Mouse (Mus musculus): ENCODE measurements around the gene Myl6. TPM values are rescaled to one million over a fixed set of nuclear protein-coding genes. Genes with fewer than 3 reads are reported as not detected.
A peak's percentile ranks its signal among the peaks of the same experiment; 100 is the strongest.
"Not testable (repeated sequence)": the region's sequence is repeated elsewhere in the genome, so short reads cannot be mapped to it uniquely, and the experiment has no call there.

Gene Myl6
- total RNA-seq, 2 experiments from 2014 or later, result 155 to 171 TPM

DNA sequence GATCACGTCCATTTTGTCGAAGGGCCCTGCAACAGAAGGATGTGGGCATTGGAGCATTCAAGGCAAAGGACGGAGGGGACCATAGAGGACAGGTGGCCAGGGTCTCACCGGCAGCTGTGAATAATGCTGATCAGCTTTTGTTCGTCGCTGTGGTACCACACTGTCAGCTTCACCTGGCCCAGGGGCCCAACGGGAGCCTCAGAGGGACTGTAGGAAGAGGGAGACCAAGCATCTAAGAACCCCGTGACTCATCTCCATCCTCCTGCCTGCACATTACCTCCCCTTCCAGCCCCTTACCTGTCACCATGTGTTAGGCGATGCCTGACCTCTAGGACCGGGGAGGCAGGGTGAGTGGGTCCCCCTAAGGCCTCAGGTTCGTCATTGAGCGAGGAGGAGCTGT lies 17.8 kb upstream of the Myl6 start:
- no peak for DNase-seq
- intact Hi-C loops (cut with DNase I), result no loop called here

DNA sequence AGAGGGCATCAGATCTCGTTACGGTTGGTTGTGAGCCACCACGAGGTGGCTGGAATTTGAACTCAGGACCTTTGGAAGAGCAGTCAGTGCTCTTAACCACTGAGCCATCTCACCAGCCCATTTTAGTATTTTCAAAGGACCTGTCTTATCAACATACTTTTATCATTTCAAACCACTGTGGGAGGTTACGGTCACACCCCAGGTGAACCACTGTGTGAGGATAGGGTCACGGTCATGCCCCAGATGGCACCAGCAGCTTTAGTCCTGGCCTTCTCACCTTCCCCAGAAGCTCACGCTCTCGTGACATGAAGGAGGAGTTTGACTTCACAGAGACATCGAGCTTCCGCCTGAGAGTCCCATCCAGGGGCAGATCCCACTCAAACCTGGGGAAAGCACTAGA lies 17.2 kb upstream of the Myl6 start:
- no peak for DNase-seq

DNA sequence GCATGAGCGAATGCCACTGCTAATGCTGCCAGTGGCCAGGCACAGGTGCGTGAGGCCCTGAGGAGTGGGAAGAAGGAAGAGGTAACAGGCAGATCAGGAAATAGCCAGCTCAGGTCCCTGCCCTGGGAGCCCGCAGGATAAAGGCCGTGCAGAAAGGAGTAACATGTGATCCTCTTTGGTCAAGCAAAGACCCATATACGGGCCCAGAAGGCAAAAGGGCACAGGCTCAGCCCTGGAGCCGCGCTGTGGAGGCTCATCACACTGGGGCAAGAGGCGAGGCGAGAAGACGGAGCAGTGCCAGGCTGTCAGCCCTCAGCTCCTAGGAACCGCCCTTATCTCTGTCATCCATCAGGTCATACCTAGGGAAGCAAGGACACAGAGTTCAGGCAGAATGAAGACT lies 16.4 kb upstream of the Myl6 start:
- intact Hi-C loops (cut with DNase I), result no loop called here
- DNase-seq, result no peak

More for the DNA sequence above, 17.2 kb upstream of the Myl6 start:
- intact Hi-C loops (cut with DNase I), result no loop called here

DNA sequence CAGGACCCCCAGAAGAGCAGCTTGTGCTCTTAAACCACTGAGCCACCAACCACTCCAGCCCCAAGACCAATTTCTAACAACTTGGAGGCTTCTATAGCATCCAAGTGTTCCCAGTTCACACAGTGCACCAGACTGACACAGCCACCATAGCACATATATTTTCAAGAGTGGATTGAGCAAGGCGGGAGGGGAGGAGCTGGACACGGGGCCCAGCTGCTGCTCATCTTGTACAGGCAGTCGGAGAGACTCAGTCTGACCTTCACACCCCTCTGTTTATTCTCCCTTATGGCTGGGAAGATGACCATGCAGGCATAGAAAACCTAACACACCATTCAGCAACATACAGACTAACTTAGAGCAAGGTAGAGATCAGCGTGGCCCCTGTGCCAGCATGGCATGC lies 15.9 kb upstream of the Myl6 start:
- intact Hi-C loops (cut with DNase I), result no loop called here

DNA sequence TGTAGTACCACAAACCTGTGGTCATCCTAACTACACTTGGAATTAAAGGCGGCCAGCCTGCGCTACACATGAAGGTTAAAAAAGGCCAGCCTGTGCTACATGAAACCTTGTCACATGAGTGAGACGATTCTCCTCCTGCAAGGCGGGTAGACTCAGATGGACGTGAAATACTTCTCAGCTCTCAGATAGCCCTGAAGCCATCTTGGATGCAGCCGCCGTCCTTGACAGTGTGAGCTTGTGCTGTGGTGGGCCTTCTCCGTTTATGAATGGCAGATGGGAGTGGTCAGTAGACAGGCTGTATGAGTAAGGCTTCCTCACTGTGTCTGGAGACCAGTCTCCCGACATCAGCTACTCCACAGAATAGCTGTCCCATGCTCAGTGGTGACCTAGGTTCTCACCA lies 15.3 kb upstream of the Myl6 start:
- no peak for DNase-seq
- intact Hi-C loops (cut with DNase I), result no loop called here

More for the DNA sequence above, 15.9 kb upstream of the Myl6 start:
- DNase-seq, result no peak

DNA sequence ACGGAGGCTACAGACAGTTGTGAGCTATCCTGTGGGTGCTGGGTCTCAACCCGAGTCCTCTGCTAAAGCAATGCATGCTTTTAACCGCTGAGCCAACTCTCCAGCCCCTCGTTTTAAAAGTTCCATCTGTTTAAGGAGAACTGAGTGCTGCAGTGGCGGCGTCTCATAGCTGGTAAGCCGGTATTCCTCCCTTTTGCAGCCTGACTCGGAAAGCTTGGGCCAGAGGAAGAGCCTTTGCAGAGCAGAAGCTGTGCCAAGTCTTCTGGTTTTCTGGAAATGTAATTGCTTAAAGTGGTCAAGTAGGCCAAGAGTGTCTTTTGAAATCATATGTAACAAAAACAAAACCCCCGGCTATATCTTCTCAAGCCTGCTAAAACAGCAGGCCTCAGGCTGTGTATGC lies 14.3 kb upstream of the Myl6 start:
- intact Hi-C loops (cut with DNase I), result no loop called here
- DNase-seq, result no peak

DNA sequence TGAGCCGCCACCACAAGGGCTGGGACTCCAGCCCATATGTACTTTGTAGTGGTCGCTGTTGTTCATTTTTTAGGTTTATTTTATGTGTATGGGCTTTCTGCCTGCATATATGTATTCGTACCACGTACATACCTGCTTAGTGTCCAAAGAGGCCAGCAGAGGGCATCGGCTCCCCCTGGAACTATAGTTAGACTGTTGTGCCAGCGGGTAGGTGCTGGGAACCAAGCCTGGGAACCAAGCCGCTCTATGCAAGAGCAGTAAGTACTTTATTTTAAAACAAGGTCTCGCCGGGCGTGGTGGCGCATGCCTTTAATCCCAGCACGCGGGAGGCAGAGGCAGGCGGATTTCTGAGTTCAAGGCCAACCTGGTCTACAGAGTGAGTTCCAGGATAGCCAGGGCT lies 12.0 kb upstream of the Myl6 start:
- DNase-seq, result no peak
- intact Hi-C loops (cut with DNase I), result no loop called here

DNA sequence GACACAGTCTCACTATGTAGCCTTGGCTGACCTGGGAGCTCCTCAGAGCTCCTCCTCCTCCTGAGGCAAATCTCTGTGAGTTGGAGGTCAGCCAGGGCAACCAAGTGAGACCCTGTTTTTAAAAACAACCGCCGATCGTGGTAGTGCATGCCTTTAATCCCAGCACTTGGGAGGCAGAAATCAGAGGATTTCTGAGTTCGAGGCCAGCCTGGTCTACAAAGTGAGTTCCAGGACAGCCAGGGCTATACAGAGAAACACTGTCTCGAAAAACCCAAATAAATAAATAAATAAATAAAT lies 11.4 kb upstream of the Myl6 start:
- intact Hi-C loops (cut with DNase I), result not testable (repeated sequence)

DNA sequence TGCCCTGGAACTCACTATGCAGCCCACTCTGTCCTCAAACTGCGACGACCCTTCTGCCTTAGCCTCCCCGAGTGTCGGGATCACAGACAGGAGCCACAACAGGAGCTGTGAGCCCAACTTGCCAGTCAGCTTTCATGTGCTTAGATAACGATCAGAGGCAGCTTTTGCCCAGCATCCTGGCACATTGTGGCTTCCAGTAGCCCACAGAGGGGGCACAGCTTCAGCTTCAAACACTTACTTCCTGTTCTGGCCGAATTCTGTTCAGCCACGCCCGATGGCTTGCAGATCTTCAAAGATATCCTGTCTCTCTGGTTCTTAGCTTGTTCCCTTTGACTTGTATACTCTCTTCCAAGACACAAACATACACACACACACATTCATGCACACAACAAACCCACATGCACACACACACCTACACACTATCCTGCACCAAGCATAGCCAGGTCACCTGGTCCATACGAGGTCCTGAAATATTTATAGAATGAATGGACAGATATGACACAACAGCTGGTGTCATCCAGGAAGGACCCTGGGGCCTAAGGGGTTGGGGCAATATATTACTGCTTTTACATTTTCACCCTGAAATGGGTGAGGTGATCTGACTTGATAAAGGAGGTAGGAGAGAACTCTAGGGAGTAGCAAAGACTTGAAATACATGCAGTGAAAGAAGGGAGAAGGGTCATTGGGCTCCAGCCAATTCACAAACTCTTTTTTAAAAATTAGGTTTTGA lies 10.9 kb upstream of the Myl6 start:
- no peak for DNase-seq
- intact Hi-C loops (cut with DNase I), result no loop called here

More for the DNA sequence above, 11.4 kb upstream of the Myl6 start:
- not testable (repeated sequence) for DNase-seq

DNA sequence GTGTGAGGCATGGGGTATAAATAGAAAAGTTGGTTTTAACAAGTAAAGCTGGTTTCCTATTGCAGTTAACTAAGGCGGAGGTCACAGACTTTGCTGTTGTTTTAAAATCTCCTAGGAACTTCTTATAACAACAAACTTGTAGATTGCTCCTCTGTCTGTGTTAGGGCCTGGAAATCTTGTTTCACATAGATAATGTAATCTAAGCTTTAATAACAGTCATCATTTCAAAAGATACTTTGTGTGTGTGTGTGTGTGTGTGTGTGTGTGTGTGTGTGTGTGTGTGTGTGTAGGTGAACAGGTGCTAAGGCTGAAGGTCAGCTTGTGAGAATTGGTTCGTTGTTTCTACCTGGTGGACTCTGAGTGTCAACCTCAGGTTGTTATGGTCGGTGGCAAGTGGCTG lies 10.1 kb upstream of the Myl6 start:
- no peak for DNase-seq
- intact Hi-C loops (cut with DNase I), result no loop called here

DNA sequence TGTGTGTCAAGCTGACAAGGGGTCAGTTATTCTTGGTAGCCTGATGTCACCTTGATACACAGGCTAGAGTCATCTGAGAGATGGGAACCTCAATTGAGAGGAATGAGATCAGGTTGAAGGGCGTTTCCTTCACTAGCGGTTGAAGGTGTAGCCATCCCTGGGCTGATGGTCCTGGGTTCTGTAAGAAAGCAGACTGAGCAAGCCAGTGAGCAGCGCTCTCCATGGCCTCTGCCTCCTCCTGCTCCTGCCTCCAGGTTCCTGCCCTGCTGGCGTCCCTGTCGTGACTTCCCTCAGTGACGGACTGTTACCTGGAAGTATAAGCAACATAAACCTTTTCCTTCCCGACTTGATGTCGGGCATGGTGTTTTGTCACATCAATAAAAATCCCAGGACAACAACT lies 9.6 kb upstream of the Myl6 start:
- DNase-seq, result no peak
- intact Hi-C loops (cut with DNase I), result no loop called here

DNA sequence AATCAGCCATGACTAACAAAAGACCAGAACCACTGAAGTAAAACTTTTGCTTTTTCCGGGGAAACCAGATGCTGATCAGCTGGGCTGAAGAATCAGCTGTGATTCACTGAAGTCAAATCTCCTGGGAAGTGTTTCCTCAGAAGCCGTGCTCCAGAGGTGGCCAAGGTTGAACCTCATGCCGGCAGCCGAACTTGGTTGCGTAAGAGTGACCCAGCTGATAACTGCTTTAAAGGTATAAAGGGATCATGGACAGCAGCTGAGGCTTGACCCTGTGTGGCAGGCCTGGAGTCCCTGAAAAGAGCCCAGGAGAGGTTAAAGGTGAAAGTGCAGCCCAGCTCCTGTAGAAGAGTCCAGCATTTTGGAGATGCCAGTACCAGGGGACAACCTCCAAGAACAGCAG lies 8.4 kb upstream of the Myl6 start:
- no peak for DNase-seq
- intact Hi-C loops (cut with DNase I), result no loop called here

DNA sequence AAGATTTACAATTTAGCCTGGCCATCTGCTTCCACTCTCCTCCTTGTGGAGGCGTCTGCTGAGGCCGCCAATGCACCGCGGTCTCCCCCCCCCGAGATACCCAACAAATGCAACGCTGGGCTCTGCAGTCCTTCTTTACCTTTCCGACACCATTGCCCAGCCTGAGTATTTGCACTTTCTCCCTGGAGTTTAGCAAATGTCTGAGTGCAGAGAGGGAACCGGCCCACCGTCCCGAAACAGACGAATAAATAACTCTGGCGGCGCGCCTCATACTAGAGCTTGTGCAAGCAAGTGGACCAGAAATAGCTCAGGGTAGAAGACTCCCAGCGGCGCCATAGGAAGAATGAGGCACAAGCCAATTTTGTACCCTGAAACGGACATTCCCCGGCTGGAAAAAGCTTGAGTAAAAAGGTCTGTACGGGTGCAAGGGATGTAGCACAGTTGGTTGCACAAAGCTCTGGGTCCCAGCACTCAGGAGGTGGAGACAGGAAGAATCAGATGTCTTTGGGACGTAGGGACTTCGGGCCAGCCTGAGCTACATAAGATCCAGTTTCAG lies 5.2 kb upstream of the Myl6 start:
- DNase-seq, result peak; percentile 67 to 78
- intact Hi-C loops (cut with DNase I), result loop anchor here (5.0 kb wide), 1 partner anchor 48 kb away; the partner anchor contains the start of genes Rpl41 and Zc3h10

DNA sequence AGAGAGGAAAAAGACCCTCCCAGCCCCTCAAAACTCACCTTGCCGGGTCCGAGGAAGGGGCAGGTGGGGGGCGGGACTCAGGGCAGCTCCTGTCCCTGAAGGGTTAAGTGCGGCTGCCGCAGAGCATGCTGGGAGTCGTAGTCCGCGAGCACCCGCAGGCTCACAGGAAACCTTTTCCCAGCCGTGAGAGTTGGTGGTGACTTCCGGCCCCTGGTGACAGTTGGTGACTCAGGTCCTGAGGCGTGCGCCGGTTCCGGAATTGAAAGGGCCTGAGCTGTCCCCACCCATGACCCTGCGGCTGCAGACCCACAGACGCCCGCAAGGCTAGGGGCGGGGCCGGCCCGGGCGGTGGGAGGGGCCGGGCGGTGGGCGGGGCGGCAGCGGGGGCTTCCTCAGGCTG lies 4.6 kb upstream of the Myl6 start, which contains the start of gene Myl6b:
Gene Myl6b (minus strand): TSS at position 96 of the 400 bp plus-strand sequence.
- intact Hi-C loops (cut with DNase I), result loop anchor here (5.0 kb wide), 1 partner anchor 49 kb away; the partner anchor contains the start of genes Rpl41 and Zc3h10
- peak; percentile 88 to 93 for DNase-seq

DNA sequence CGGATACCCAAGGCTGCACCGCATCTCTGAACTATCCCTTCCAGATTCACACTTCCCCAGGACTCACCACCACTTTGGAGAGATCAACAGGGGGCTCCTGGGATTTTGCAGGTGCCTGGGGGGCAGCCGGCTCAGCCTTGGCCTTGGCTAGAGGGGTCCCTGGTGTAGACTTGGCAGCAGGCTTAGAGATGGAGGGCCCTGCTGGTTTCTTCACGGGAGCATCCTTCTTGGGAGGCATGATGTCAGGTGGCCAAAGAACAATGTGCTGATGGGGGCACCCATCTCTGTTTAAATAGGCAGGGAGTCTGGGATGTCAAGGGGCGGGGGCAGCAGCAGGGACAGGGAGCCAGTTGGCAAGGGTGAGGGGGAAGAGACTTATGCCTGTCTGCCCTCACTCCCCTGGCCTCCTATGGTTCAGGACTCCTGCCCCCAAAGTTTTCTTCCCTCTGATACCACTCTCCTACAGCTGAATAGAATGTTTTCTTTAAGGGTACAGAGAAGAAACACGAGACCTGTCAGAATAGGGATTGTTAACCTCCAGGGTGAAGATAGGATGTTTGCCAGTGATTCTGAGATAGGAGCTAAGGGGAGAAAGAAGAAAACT lies 3.3 kb upstream of the Myl6 start:
- intact Hi-C loops (cut with DNase I), result loop anchor here (5.0 kb wide), 1 partner anchor 50 kb away; the partner anchor contains the start of genes Rpl41 and Zc3h10
- DNase-seq, result no peak

DNA sequence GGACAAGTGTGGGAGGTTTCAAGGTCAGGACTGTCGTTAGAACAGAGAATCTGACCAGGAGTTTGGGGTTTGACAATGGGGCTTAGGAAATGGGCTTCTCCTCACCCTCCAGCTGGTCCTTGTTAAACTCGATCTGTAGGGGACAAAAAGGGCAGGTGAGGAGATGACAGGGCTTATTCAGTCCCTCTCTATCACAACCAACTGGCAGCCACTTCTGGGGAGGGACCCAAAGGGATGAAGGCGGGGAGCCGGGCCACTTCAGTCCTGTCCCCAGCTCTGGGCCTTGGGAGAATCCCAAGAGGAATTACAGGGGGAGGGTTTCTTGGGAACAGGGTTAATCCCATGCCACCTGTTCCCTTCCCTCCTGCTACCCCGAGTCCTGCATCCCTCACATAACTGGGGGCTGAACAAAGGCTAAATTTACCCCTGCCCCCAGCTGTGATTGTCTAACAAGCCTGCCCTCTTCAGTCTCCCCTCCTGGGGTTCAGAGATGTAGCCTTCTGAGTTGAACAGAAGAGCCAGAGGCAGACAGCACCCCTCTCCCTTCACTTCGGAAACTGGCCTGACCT lies 2.6 kb upstream of the Myl6 start:
- intact Hi-C loops (cut with DNase I), result loop anchor here (5.0 kb wide), 1 partner anchor 51 kb away; the partner anchor contains the start of genes Rpl41 and Zc3h10
- DNase-seq, result no peak

DNA sequence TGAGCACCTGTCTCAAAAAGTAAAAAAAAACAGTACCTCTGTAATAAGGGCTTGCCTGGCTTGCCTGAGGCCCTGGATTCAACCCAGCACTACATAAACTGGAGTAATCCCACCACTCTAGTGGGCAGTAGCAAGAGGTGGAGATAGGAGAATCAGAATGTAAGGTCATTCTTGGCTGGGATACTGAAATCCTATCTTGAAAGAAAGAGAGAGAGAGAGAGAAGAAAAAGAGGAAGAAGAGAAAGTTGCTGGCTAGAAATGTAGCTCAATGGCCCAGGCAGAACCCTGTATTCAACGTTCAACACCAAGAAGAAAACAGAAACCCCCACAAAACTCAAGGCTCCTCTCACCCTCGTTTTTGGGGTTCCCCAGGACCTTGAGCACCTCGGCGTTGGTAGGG lies 2.0 kb upstream of the Myl6 start:
- DNase-seq, result no peak
- intact Hi-C loops (cut with DNase I), result loop anchor here (5.0 kb wide), 1 partner anchor 51 kb away; the partner anchor contains the start of genes Rpl41 and Zc3h10

DNA sequence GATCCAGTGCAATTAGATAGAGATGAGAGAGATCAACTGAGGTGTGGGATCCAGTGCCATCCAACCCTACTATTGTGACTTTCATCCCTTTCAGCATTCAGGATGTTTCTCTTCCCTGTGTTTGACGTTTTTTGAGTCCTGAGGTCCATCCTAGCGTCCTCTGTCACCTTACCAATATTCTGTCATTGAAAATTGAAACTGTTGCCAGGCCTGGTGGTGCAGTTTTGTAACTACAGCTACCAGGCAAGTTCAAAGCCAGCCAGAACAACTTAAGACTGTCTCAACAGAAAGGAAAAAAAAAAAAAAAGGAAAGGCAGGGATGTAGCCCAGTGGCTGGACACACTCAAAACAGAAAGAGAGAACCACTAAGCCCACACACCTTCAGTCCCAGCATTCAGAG lies 1.3 kb upstream of the Myl6 start:
- no peak for DNase-seq
- intact Hi-C loops (cut with DNase I), result loop anchor here (5.0 kb wide), 1 partner anchor 52 kb away; the partner anchor contains the start of genes Rpl41 and Zc3h10

DNA sequence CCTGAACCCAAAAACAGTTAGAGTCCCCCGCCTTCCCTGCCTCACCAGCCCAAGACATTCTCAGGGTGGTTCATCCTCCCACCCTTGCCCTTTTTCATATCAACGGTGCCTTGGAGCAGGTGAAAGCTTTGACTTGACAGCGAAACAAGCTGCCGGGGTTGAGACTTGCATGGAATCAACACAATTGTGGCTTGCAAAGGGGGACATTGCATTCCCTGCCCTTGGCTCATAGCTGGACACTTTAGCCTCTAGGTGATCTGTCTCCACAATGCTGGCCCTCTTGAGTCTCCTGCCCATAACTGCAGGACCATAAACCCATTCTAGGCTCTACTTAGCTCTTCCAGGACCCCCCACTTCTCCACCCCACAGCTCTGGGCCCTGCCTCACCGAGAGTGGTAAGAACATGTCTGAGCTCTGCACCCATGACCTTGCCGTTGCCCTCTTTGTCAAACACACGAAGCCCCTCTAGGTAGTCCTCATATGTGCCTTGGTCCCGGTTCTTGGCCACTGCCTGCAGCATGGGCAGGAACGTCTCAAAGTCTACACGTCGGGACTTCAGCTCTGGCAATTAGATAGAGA lies 811 bp upstream of the Myl6 start:
- DNase-seq, result no peak
- intact Hi-C loops (cut with DNase I), result loop anchor here (5.0 kb wide), 2 partner anchors 37 to 53 kb away; partner anchors contain the start of genes Rpl41, Smarcc2 and Zc3h10

DNA sequence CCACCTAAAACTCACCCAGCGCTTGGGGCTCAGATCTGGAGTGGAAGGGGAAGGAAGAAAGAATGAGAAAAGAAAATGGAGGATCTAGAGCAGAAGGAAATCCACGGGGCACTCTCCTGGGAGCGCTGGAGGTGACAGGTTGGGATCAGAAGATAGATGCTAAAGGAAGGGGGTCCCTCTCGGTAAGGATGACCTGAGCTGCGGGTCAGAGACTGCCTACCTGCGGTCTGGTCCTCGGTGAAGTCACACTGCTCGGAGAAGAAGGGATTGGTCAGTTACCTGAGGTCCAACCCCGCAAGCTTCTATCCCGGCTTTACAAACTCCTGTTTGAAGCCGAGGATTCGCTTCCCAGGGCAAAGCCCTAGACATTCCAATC lies 638 bp downstream of the Myl6 start:
- intact Hi-C loops (cut with DNase I), result loop anchor here (5.0 kb wide), 1 partner anchor 36 kb away; the partner anchor contains the start of gene Smarcc2
- no peak for DNase-seq
